Mouse (Mus musculus): ENCODE measurements around the gene Nkiras2.
A peak's percentile ranks its signal among the peaks of the same experiment; 100 is the strongest.

GRCm38 (mm10) chr11:100640159-100640906, 21.3 kb downstream of the Nkiras2 start:
- TF ChIP-seq CTCF (IDR thresholded peaks at IDR 0.05) (peak; percentile 71), EP300 (IDR thresholded peaks at IDR 0.05) (no peak)

All from lung, postnatal 0 days (tissue).